Mouse (Mus musculus) adrenal gland, postnatal 10 days (tissue): Measurements from ENCODE around the gene Sar1a. TPM values are rescaled to one million over a fixed set of nuclear protein-coding genes. Genes with fewer than 3 reads are reported as not detected.

ENCODE experiments used
- DNase-seq: peaks from one replicate; pipeline ENCODE4 v3.0.0; 2021; ENCODE audit warnings: mixed read lengths
- total RNA-seq, 2 experiments: library from RNA; stranded (reverse); gene quantifications; 2 replicates each; pipeline ENCODE4 v1.2.3; 2021

Gene Sar1a
- total RNA-seq, 2 experiments from 2014 or later: 161 to 179 TPM

GRCm38 (mm10) chr10:61730171-61730570, 50.1 kb downstream of the Sar1a start:
- DNase-seq: no peak

- DNase-seq: no peak
Measured at GRCm38 (mm10) chr10:61734377-61734776, 54.3 kb downstream of the Sar1a start.

GRCm38 (mm10) chr10:61736671-61737078, 56.6 kb downstream of the Sar1a start:
- DNase-seq: no peak

GRCm38 (mm10) chr10:61737537-61737936, 57.4 kb downstream of the Sar1a start:
- no peak for DNase-seq

GRCm38 (mm10) chr10:61738126-61738525, 58.0 kb downstream of the Sar1a start:
- no peak for DNase-seq

- peak; percentile 70 for DNase-seq
Measured at GRCm38 (mm10) chr10:61741306-61741705, 61.2 kb downstream of the Sar1a start.

GRCm38 (mm10) chr10:61741873-61742272, 61.8 kb downstream of the Sar1a start:
- no peak for DNase-seq

GRCm38 (mm10) chr10:61742336-61742735, 62.2 kb downstream of the Sar1a start:
- peak; percentile 41 for DNase-seq

Other genes with a start within 250 kb of the Sar1a start
- 100 to 1,000 TPM; 116 to 127 TPM for gene Eif4ebp2, start 227.6 kb upstream of the Sar1a start, total RNA-seq
- 10 to 100 TPM; 10.8 to 13.6 TPM for gene Lrrc20, start 204.5 kb upstream of the Sar1a start, total RNA-seq
- under 1 TPM; 0.24 to 0.33 TPM for gene Npffr1, start 84.8 kb upstream of the Sar1a start, total RNA-seq
- 100 to 1,000 TPM; 110 to 122 TPM for gene Ppa1, start 31.7 kb upstream of the Sar1a start, total RNA-seq
- gene Tysnd1, start 15.2 kb downstream of the Sar1a start, total RNA-seq: 10 to 100 TPM; 84.3 to 87.3 TPM
- 100 to 1,000 TPM; 292 TPM for gene Aifm2, start 35.0 kb downstream of the Sar1a start, total RNA-seq
- gene H2afy2, start 103.8 kb downstream of the Sar1a start, total RNA-seq: 10 to 100 TPM; 13.4 to 16.9 TPM